Mouse (Mus musculus) ES-E14 (cell line): ENCODE measurements around the gene Arl15.

Experiments used
- HCFC1 ChIP-seq: IDR thresholded peaks from 2 replicates; pipeline ENCODE4 v1.6.1; 2012; ENCODE audit warnings: low read length, inconsistent platforms, borderline replicate concordance; ENCODE audit not compliant: insufficient read depth
- MAFK ChIP-seq: IDR thresholded peaks from 2 replicates; pipeline ENCODE4 v1.6.1; 2014; ENCODE audit warnings: mild to moderate bottlenecking, low read depth, low read length, inconsistent platforms; ENCODE audit not compliant: insufficient read depth
- ZC3H11A ChIP-seq: IDR thresholded peaks from 2 replicates; pipeline ENCODE4 v1.6.1; 2012; ENCODE audit warnings: low read depth, mild to moderate bottlenecking, inconsistent platforms, low read length, borderline replicate concordance
- ZNF384 ChIP-seq: IDR thresholded peaks from 2 replicates; pipeline ENCODE4 v1.6.1; 2012; ENCODE audit warnings: low read depth, low read length, inconsistent platforms

DNA sequence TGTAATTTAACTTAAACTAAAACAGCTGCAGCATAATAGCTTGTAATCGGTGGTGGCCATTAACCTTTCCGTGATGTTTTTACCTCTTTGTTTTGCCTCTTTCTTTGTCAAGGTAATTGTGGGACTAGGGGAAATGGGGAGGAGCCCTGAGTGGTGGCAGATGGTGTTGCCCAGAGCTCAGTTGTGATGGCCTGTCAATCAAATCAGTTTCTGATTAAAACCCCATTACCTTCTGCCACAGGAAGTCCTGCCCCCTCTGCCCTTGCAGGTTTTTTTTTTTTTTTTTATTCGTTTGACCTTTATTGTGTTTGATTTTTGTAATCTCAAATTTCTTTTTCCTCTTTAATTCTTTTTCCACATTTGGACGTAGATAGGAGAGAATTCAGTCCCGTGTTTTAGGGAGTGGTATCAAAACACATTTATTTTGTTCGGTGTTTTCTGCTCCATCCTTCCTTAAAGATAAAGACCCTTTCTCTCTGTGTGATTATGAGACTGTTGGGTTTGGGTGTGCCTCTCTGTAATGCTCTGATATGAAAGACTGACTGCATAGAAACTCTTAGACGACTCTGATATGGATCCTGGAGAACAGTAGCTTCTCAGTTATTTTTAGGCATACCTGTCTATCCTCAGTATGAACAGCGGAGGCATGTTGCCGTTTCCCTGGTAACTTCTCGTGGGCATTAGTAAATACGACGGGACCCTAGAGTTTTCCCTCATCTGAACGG lies 64.5 kb downstream of the Arl15 start:
- TF ChIP-seq ZNF384 (peak; percentile 95), HCFC1 (no peak), MAFK (no peak), ZC3H11A (no peak)
